Mouse (Mus musculus) midbrain, embryonic 12.5 days (tissue): ENCODE measurements around the gene Cfap73. TPM values are rescaled to one million over a fixed set of nuclear protein-coding genes. Genes with fewer than 3 reads are reported as not detected.

Experiments
- ATAC-seq: fragments of 200-750 bp; cut with Nextera tagmentation; 2 replicates; pipeline ENCODE4 v1.8.0; 2017; ENCODE audit warnings: low read depth, moderate TSS enrichment, moderate library complexity; ENCODE audit not compliant: low FRiP score
- H3K27ac ChIP-seq: fragments of 300-500 bp; sonication (generic); replicated peaks from 2 replicates; pipeline ENCODE4 v1.5.1; 2016; ENCODE audit warnings: mild to moderate bottlenecking
- H3K27me3 ChIP-seq: fragments of 300-500 bp; sonication (generic); 2 replicates; pipeline ENCODE4 v1.6.1; 2016; ENCODE audit warnings: mild to moderate bottlenecking
- H3K36me3 ChIP-seq: fragments of 300-500 bp; sonication (generic); 2 replicates; pipeline ENCODE4 v1.6.1; 2016
- H3K4me1 ChIP-seq: fragments of 300-500 bp; sonication (generic); 2 replicates; pipeline ENCODE4 v1.6.1; 2016
- H3K4me2 ChIP-seq: fragments of 300-500 bp; sonication (generic); replicated peaks from 2 replicates; pipeline ENCODE4 v1.6.1; 2016; ENCODE audit warnings: mild to moderate bottlenecking, moderate library complexity
- H3K4me3 ChIP-seq: fragments of 300-500 bp; sonication (generic); 2 replicates; pipeline ENCODE4 v1.5.1; 2016; ENCODE audit warnings: mild to moderate bottlenecking
- H3K9ac ChIP-seq: fragments of 300-500 bp; sonication (generic); replicated peaks from 2 replicates; pipeline ENCODE4 v1.6.1; 2016; ENCODE audit warnings: mild to moderate bottlenecking, moderate library complexity
- H3K9me3 ChIP-seq: fragments of 300-500 bp; sonication (generic); 2 replicates; pipeline ENCODE4 v1.6.1; 2016; ENCODE audit warnings: mild to moderate bottlenecking
- WGBS: fragments of 180-500 bp; shearing (Covaris S2); methylation state at CpG from one replicate; pipeline ENCODE4 v1.1.7; 2016; 5-methylcytosine and 5-hydroxymethylcytosine counted together
- polyA plus RNA-seq: library from polyadenylated mRNA; unstranded; fragments of >200 nt; fragmentation: Nextera tagmentation; extraction: Ambion mirVana; gene quantifications from 2 replicates; pipeline ENCODE4 v1.2.1, GENCODE M21; 2016

Cfap73 gene
- polyA plus RNA-seq, 1 experiment from 2014 or later: not detected

DNA sequence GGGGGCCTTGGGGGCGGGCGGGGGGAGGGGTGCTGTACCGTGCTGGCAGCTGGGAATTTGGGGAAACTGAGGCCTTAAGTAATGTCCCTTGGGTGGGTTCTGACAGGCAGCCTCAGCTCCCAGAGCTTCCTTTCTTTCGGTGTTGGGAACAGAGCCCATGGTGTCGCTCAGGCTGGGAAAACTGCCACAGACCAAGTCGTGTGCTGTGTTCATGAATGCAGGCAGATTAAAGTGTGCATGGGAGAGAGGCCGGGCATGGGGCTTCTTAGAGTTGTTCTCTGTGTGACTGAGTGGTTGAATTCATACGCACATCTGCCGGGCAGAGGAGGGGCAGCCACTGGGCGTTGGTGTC is 12.2 kb downstream of the Cfap73 start:
- no peak for ATAC-seq
- Histone ChIP-seq H3K27me3 (no peaks in the 10 kb centered on the region), H3K4me3 (no peak overlapping the region), H3K36me3 (peaks cover 99% of the 10 kb centered on the region), H3K9me3 (no peaks in the 10 kb centered on the region), H3K27ac (no peak overlapping the region), H3K9ac (no peak overlapping the region), H3K4me1 (peaks cover 2% of the 10 kb centered on the region; the same call in 1 of the 2 replicates), H3K4me2 (no peak overlapping the region)
- WGBS: 89% methylated on average over 10 of the region's 10 CpGs

DNA sequence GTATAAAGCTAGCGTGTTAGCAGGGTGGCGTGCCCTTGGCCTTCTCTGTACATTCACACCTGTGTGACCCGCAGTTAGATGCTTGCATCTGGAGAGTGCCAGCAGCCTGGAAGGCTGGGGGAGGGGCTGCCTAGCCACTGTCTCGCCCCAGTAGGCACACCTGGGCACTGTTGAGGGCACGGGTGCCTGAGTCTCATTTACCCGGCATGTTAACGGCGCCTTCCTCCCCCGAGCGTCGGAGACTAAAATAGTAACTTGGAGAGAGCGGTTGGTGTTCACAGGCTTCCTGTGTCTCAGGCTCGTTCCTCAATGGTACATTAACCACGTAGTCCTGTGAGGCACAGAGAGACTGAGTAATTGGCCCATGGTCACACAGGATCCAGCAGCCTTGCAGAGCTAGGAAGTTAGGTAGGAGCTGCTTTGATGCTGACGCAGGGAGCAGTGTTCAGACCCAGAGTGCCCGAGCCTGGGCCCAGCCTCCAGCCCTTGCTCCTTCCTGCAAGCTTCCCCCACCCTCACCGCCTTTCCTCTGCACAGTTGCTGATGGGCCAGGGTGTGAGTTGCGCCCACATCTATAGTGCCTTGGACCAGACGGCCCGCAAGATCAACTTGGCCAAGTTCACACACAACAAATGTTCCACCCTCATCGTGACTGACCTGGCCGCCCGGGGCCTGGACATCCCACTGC is 12.8 kb downstream of the Cfap73 start:
- peaks cover 100% of the 10 kb centered on the region for H3K36me3 ChIP-seq
- 0 out of 2 replicates have a peak, but pooled peaks have one; percentile 19 for ATAC-seq
- H3K27me3 ChIP-seq: no peaks in the 10 kb centered on the region
- H3K4me1 ChIP-seq: peaks cover 2% of the 10 kb centered on the region; the same call in 1 of the 2 replicates
- H3K4me2 ChIP-seq: no peak overlapping the region
- H3K9ac ChIP-seq: no peak overlapping the region
- WGBS: 93% methylated on average over 23 of the region's 23 CpGs
- H3K4me3 ChIP-seq: no peak overlapping the region
- no peak overlapping the region for H3K27ac ChIP-seq
- no peaks in the 10 kb centered on the region for H3K9me3 ChIP-seq

DNA sequence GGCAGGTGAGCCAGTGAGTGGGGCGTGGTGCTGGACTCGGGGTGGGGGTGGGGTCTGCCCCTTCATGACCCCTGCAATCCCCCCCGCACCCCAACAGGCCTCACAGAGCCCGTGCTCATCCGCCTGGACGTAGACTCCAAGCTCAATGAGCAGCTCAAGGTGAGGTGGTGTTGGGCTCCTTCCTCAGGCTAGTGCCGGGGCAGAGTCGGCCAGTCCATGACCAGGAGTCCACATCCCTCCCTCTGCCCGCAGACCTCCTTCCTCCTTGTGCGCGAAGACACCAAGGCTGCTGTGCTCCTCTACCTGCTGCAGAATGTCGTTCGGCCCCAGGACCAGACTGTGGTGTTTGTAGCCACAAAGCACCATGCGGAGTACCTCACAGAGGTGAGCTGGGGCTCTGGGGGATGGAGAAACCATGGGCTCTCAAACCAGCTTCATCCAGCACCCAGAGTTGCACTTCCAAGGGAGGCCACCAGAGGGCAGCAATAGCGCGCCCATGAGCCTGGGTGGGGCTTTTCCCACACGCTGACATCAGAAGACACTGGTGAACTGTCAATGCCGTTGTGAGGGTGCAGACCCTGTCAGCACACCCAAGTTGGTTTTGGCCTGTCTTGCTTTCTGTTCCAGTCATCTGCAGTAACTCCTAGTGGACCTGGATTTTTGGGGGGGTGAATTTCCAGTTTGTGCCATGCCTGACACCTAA is 13.5 kb downstream of the Cfap73 start:
- Histone ChIP-seq H3K4me3 (no peak overlapping the region), H3K27ac (no peak overlapping the region), H3K9ac (no peak overlapping the region), H3K27me3 (no peaks in the 10 kb centered on the region), H3K4me1 (peaks cover 2% of the 10 kb centered on the region; the same call in 1 of the 2 replicates), H3K36me3 (peaks cover 100% of the 10 kb centered on the region), H3K4me2 (no peak overlapping the region), H3K9me3 (no peaks in the 10 kb centered on the region)
- 70% methylated on average over 18 of the region's 18 CpGs for WGBS
- 0 out of 2 replicates have a peak, but pooled peaks have one; percentile 21 for ATAC-seq

DNA sequence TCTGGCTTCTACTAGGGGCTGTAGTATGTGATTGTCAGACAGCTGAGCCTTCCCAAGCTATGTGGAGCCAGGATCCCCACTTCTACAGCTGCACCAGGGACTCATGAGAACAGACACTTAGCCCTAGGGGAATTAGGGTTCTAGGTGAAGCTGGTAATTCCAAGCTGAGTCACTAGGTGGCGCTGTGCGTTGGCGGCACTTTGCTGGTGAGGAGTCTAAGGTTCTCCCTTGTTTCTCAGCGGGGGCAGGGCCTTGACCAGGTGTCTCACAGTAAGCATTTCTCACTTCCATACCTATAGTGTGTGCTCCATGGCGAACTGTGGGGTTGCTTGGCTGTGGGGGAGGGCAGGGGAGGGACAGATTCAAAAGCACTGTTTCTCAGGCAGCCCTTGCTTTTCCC is 14.8 kb downstream of the Cfap73 start:
- Histone ChIP-seq H3K4me1 (peaks cover 2% of the 10 kb centered on the region; the same call in 1 of the 2 replicates), H3K36me3 (peaks cover 91% of the 10 kb centered on the region), H3K4me3 (no peak overlapping the region), H3K27ac (no peak overlapping the region), H3K9ac (no peak overlapping the region), H3K9me3 (no peaks in the 10 kb centered on the region), H3K27me3 (no peaks in the 10 kb centered on the region), H3K4me2 (no peak overlapping the region)
- 21% methylated on average over 5 of the region's 5 CpGs for whole genome bisulfite sequencing
- no peak for ATAC-seq

DNA sequence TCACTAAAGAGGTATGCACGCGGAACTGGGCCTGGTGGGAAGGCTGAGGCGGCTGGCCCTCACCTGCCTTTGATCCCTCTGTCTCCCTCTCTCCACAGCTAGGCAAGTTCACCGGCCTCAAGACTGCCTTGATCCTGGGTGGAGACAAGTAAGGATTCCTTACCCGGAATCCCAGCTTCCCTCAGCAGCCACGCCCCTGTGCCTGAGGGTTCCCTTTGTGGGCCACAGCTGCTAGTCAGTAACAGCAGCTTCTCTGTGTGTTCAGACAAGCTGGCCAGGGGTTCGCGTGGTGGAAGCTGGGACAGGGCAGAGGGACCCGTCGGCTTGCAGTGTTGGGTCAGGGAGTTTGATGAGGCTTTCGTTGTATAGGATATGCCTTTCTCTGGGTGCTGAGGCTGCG is 15.3 kb downstream of the Cfap73 start:
- 90% methylated on average over 12 of the region's 12 CpGs for WGBS
- Histone ChIP-seq H3K36me3 (peaks cover 87% of the 10 kb centered on the region), H3K4me2 (no peak overlapping the region), H3K4me1 (peaks cover 6% of the 10 kb centered on the region), H3K27ac (no peak overlapping the region), H3K27me3 (no peaks in the 10 kb centered on the region), H3K9ac (no peak overlapping the region), H3K9me3 (no peaks in the 10 kb centered on the region), H3K4me3 (no peak overlapping the region)
- ATAC-seq: no peak

DNA sequence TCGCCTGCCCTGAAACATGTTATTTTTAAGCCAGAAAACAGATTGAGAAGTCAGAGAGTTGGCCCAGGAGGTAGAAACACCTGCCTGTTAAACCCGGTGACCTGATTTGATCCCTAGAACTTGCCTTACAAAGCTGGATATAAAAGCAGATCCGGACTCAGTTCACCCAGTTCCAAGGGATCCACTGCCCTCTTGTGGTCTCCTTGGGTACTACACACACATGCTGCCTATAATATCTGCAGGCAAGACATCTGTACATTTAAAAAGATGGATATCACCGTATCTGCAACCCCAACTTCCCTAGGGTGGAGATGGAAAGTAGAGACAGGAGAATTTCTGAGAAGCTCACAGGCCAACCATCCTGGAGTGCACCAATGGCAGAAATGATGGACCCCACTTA is 18.1 kb downstream of the Cfap73 start:
- no peak for ATAC-seq
- Histone ChIP-seq H3K27me3 (no peaks in the 10 kb centered on the region), H3K36me3 (peaks cover 58% of the 10 kb centered on the region), H3K27ac (no peak overlapping the region), H3K9me3 (no peaks in the 10 kb centered on the region), H3K4me2 (no peak overlapping the region), H3K9ac (no peak overlapping the region), H3K4me1 (peaks cover 16% of the 10 kb centered on the region), H3K4me3 (no peak overlapping the region)
- WGBS: 97% methylated on average over 4 of the region's 4 CpGs

DNA sequence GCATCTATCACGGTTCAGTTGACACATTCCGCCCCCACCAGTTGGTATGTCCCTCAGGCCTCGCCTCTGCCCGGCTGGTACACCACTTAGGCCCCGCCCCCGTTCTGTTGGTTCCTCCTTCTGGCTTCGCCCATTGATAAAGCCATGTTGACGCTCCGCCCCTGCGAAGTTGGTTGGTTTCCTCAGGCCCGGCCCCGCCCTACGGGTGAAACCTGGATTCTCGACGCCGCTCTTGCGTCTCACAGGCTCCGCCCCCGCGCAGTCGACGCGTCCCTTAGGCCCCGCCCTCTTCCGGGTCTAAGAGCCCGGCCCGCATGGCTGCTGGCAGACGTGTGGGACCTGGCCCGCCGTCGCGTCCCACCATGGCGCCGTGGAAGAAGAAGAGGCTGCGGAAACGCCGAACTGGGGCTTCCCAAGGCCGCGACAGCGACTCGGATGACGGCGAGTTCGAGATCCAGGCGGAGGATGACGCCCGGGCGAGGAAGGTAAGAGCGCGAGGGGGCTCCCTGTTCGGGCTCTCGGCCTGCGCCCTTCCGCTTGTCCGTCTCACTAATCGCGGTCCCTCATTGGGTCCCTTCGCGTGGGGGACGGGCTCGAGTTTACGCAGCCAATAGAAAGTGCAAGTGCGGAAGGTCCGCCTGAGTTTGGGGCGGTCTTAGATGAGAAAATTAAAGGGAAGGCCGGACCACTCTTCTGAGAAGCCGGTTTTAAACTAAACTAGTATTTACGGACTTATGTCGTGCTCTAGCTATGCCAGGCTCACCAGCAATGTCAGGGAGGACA is 21.0 kb downstream of the Cfap73 start:
- peak; percentile 91 for ATAC-seq
- Histone ChIP-seq H3K4me2 (peak overlapping the region; percentile 89), H3K36me3 (peaks cover 46% of the 10 kb centered on the region), H3K9me3 (no peaks in the 10 kb centered on the region), H3K27me3 (no peaks in the 10 kb centered on the region), H3K4me1 (peaks cover 17% of the 10 kb centered on the region), H3K27ac (peak overlapping the region; percentile 80), H3K9ac (peak overlapping the region; percentile 67), H3K4me3 (peak overlapping the region; percentile 70)
- WGBS: under 1% methylated on average over 69 of the region's 69 CpGs

DNA sequence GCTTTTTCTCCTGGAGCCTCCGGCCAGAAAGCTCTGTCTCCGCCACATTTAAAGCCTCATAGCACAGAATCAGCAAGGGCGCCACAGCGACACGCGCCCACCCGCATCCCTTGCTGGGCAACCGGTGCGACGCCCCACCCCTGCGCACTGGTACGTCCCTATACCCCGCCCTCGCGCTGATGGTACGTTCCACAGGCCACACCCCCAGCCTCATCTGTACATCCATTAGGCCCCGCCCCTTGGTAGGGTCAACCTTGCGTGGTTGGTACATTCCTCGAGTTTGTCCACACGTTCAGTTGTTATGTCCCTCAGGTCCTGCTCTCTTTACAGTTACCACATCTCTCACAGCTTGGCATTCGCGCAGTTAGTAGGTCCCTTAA is 21.6 kb downstream of the Cfap73 start, which contains the start of the genes Rita1 and Ddx54:
Gene Rita1, minus strand, starts transcription at position 148 of the 380 bp plus-strand sequence.
Gene Ddx54, plus strand, starts transcription at position 298 of the 380 bp plus-strand sequence.
- under 1% methylated on average over 22 of the region's 22 CpGs for WGBS
- H3K4me1 ChIP-seq: peaks cover 17% of the 10 kb centered on the region
- peak; percentile 79 for ATAC-seq
- H3K27me3 ChIP-seq: no peaks in the 10 kb centered on the region
- H3K9ac ChIP-seq: peak within 1 kb of the TSS; percentile 67
- H3K4me3 ChIP-seq: peak within 1 kb of the TSS; percentile 70
- H3K27ac ChIP-seq: peak within 1 kb of the TSS; percentile 80
- H3K36me3 ChIP-seq: peaks cover 40% of the 10 kb centered on the region
- H3K4me2 ChIP-seq: peak within 1 kb of the TSS; percentile 89
- H3K9me3 ChIP-seq: no peaks in the 10 kb centered on the region

DNA sequence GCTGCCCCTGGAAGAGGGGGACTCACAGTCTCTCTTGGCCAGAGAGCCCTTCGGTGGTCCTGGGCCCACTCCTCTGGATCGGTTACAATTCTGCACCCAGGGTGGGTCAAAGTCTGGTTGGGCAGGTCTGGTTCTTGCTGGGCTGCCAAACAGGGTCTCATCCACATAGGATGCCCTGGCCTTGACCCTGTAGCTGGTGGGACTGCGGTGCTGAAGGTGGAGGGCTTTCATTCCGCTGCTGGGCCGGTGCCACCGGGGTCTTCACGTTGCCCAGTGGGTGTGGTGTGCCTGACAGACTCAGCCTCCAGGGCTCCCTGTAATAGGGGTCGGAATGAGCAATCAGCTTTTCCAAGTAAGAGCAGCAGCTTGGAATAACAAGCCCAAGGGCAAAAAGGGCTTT is 22.6 kb downstream of the Cfap73 start:
- no peaks in the 10 kb centered on the region for H3K27me3 ChIP-seq
- 67% methylated on average over 8 of the region's 8 CpGs for whole genome bisulfite sequencing
- peaks cover 30% of the 10 kb centered on the region for H3K36me3 ChIP-seq
- H3K27ac ChIP-seq: no peak overlapping the region
- H3K4me3 ChIP-seq: peak overlapping the region; percentile 70
- H3K9ac ChIP-seq: peak overlapping the region; percentile 41
- H3K9me3 ChIP-seq: no peaks in the 10 kb centered on the region
- ATAC-seq: no peak
- peak overlapping the region; percentile 89 for H3K4me2 ChIP-seq
- H3K4me1 ChIP-seq: peaks cover 17% of the 10 kb centered on the region

DNA sequence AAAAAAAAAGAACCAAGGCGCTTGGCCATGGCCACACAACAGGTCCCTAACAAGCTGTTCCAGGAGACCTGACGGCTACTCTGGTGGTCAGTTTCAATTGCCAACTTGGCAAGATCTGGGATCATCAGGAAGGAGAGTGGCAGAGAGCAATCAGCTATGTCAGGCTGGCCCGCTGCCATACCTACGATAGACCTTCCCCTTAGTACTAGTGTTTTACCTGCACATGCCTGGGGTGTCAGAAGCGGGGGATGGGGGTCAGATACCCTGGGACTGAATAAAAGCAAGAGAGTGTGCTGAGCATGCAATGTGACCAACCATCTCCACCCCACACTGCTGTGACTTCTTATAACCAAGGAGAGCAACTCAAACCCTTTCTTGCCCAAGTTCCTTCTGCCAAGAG is 23.1 kb downstream of the Cfap73 start:
- no peaks in the 10 kb centered on the region for H3K27me3 ChIP-seq
- WGBS: 98% methylated on average over 5 of the region's 5 CpGs
- no peaks in the 10 kb centered on the region for H3K9me3 ChIP-seq
- no peak overlapping the region for H3K27ac ChIP-seq
- H3K36me3 ChIP-seq: peaks cover 25% of the 10 kb centered on the region
- H3K9ac ChIP-seq: peak overlapping the region; percentile 41
- peak overlapping the region; percentile 70; the same call in 1 of the 2 replicates for H3K4me3 ChIP-seq
- peaks cover 17% of the 10 kb centered on the region for H3K4me1 ChIP-seq
- H3K4me2 ChIP-seq: peak overlapping the region; percentile 89
- no peak for ATAC-seq

DNA sequence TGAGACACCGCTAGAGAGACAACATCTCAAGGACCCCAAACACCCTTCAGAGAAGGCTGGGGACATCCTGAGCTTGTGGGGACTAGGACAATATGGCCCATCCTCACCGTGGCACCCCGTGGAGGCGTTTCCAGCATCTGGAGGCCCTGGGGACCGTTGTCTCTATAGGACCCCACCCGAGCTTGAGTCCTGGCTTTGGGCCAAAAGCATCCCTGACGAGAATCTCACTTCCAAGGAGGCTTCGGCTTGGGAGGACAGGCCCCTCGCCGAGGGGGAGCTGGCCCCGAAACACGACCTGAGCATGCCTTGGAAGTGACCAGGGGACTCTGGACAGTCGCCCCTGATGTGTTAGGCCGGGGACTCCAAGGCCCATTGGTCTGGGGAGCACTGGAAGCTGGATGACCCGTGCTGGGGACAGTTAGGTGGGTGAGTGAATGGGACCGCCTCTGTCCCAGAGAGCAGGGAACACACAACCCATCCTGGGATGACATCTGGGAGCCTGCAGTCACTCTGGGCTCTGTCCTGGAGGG is 24.7 kb downstream of the Cfap73 start:
- Histone ChIP-seq H3K9me3 (no peaks in the 10 kb centered on the region), H3K27ac (no peak overlapping the region), H3K4me1 (peaks cover 23% of the 10 kb centered on the region), H3K27me3 (no peaks in the 10 kb centered on the region), H3K4me2 (no peak overlapping the region), H3K9ac (no peak overlapping the region), H3K36me3 (peaks cover 17% of the 10 kb centered on the region; the same call in 1 of the 2 replicates), H3K4me3 (no peak overlapping the region)
- WGBS: 88% methylated on average over 16 of the region's 16 CpGs
- no peak for ATAC-seq
